Mouse (Mus musculus) ES-Bruce4 (cell line): ENCODE data around the gene Fam193b. TPM values are rescaled to one million over a fixed set of nuclear protein-coding genes. Genes with fewer than 3 reads are reported as not detected.

Experiments
- H3K27ac ChIP-seq: 2 replicates; pipeline ENCODE4 v1.5.1; 2012; ENCODE audit warnings: low read length, inconsistent platforms; ENCODE audit not compliant: insufficient read depth
- H3K27me3 ChIP-seq: 2 replicates; pipeline ENCODE4 v1.6.1; 2012; ENCODE audit warnings: mild to moderate bottlenecking, low read length, inconsistent platforms; ENCODE audit not compliant: control insufficient read depth, poor library complexity, insufficient read depth, severe bottlenecking
- H3K36me3 ChIP-seq: 2 replicates; pipeline ENCODE4 v1.6.1; 2012; ENCODE audit warnings: inconsistent platforms, mild to moderate bottlenecking, low read length, moderate library complexity; ENCODE audit not compliant: control insufficient read depth, poor library complexity, insufficient read depth, severe bottlenecking
- H3K4me1 ChIP-seq: one replicate; pipeline ENCODE4 v1.8.1; 2011; ENCODE audit warnings: low read length; ENCODE audit not compliant: control insufficient read depth, insufficient read depth
- H3K4me3 ChIP-seq: 2 replicates; pipeline ENCODE4 v1.5.1; 2011; ENCODE audit warnings: low read depth, mild to moderate bottlenecking, low read length
- H3K9ac ChIP-seq: 2 replicates; pipeline ENCODE4 v1.6.1; 2012; ENCODE audit warnings: low read depth, mild to moderate bottlenecking, inconsistent platforms; ENCODE audit not compliant: poor library complexity, severe bottlenecking
- H3K9me3 ChIP-seq: replicated peaks from 2 replicates; pipeline ENCODE4 v1.6.1; 2012; ENCODE audit warnings: mild to moderate bottlenecking, low read length, inconsistent platforms; ENCODE audit not compliant: control insufficient read depth, poor library complexity, insufficient read depth, severe bottlenecking
- CTCF ChIP-seq: IDR thresholded peaks from one replicate; pipeline ENCODE4 v1.8.1; 2011; ENCODE audit warnings: low read depth, low read length
- EP300 ChIP-seq: IDR thresholded peaks from 2 replicates; pipeline ENCODE4 v1.6.1; 2011; ENCODE audit warnings: low read depth, low read length; ENCODE audit not compliant: insufficient read depth
- POLR2A ChIP-seq: IDR thresholded peaks from one replicate; pipeline ENCODE4 v1.8.1; 2011; ENCODE audit warnings: low read length; ENCODE audit not compliant: insufficient read depth
- polyA plus RNA-seq: library from polyadenylated mRNA; stranded (reverse); fragments of >200 nt; gene quantifications from 2 replicates; pipeline ENCODE4 v1.2.4, GENCODE M21; 2011; ENCODE audit warnings: low read depth; ENCODE audit not compliant: missing spikeins, insufficient read depth, insufficient read length

The Fam193b gene
- polyA plus RNA-seq: 41.8 and 47.7 TPM in 2 replicates

- TF ChIP-seq CTCF (no peak), EP300 (no peak), POLR2A (no peak)
- Histone ChIP-seq H3K27me3 (no peaks in the 10 kb centered on the region), H3K9me3 (peaks cover 7% of the 10 kb centered on the region; the same call in 1 of the 2 replicates), H3K4me1 (no peaks in the 10 kb centered on the region), H3K9ac (peak within 1 kb of the TSS; percentile 100), H3K36me3 (peaks cover 6% of the 10 kb centered on the region; the same call in 1 of the 2 replicates), H3K4me3 (peak within 1 kb of the TSS; percentile 100), H3K27ac (peak within 1 kb of the TSS; percentile 86)
Observed at GRCm38 (mm10) chr13:55571027-55571751, at the start of gene Fam193b. Gene Fam193b (minus strand): TSS chr13:55571120.

- H3K9me3 ChIP-seq: no peaks in the 10 kb centered on the region
- no peak overlapping the region for H3K27ac ChIP-seq
- TF ChIP-seq CTCF (no peak), EP300 (no peak), POLR2A (no peak)
- H3K9ac ChIP-seq: no peak overlapping the region
- H3K4me3 ChIP-seq: no peak overlapping the region
- no peaks in the 10 kb centered on the region for H3K27me3 ChIP-seq
- no peaks in the 10 kb centered on the region for H3K4me1 ChIP-seq
- H3K36me3 ChIP-seq: no peaks in the 10 kb centered on the region
Observed at GRCm38 (mm10) chr13:55620275-55620674, 49.4 kb upstream of the Fam193b start.

- Histone ChIP-seq H3K9ac (no peak overlapping the region), H3K9me3 (no peaks in the 10 kb centered on the region), H3K27ac (no peak overlapping the region), H3K4me1 (no peaks in the 10 kb centered on the region), H3K36me3 (no peaks in the 10 kb centered on the region), H3K4me3 (no peak overlapping the region), H3K27me3 (no peaks in the 10 kb centered on the region)
- TF ChIP-seq POLR2A (no peak), CTCF (no peak), EP300 (no peak)
Observed at GRCm38 (mm10) chr13:55619328-55619727, 48.4 kb upstream of the Fam193b start.

GRCm38 (mm10) chr13:55613471-55613870 is 42.6 kb upstream of the Fam193b start:
- H3K27ac ChIP-seq: no peak overlapping the region
- no peaks in the 10 kb centered on the region for H3K4me1 ChIP-seq
- TF ChIP-seq EP300: no peak
- TF ChIP-seq POLR2A: no peak
- no peak for TF ChIP-seq CTCF
- no peak overlapping the region for H3K4me3 ChIP-seq
- no peaks in the 10 kb centered on the region for H3K9me3 ChIP-seq
- H3K36me3 ChIP-seq: no peaks in the 10 kb centered on the region
- H3K9ac ChIP-seq: no peak overlapping the region
- H3K27me3 ChIP-seq: no peaks in the 10 kb centered on the region

- H3K27ac ChIP-seq: no peak overlapping the region
- TF ChIP-seq CTCF (no peak), POLR2A (no peak), EP300 (no peak)
- no peaks in the 10 kb centered on the region for H3K4me1 ChIP-seq
- no peaks in the 10 kb centered on the region for H3K27me3 ChIP-seq
- H3K9ac ChIP-seq: no peak overlapping the region
- no peak overlapping the region for H3K4me3 ChIP-seq
- no peaks in the 10 kb centered on the region for H3K36me3 ChIP-seq
- H3K9me3 ChIP-seq: no peaks in the 10 kb centered on the region
Observed at GRCm38 (mm10) chr13:55611996-55612395, 41.1 kb upstream of the Fam193b start.

GRCm38 (mm10) chr13:55607624-55608006 is 36.7 kb upstream of the Fam193b start:
- Histone ChIP-seq H3K27me3 (no peaks in the 10 kb centered on the region), H3K36me3 (no peaks in the 10 kb centered on the region), H3K9me3 (no peaks in the 10 kb centered on the region), H3K9ac (no peak overlapping the region), H3K4me3 (no peak overlapping the region), H3K4me1 (no peaks in the 10 kb centered on the region), H3K27ac (no peak overlapping the region)
- no peak for TF ChIP-seq CTCF
- TF ChIP-seq POLR2A: no peak
- TF ChIP-seq EP300: no peak
